Mouse (Mus musculus) large intestine, adult 2 months (tissue): Measurements from ENCODE around the gene Stum. TPM values are rescaled to one million over a fixed set of nuclear protein-coding genes. Genes with fewer than 3 reads are reported as not detected.
A peak's percentile ranks its signal among the peaks of the same experiment; 100 is the strongest.

Experiments used
- DNase-seq: peaks from one replicate; pipeline ENCODE4 v3.0.0-alpha.2; 2012; ENCODE audit warnings: low read depth, low spot score
- WGBS: fragments of 180-500 bp; shearing (Covaris S2); methylation state at CpG from one replicate; pipeline ENCODE4 v1.1.7; 2018; 5-methylcytosine and 5-hydroxymethylcytosine counted together
- polyA plus RNA-seq: library from polyadenylated mRNA; depleted of rRNA; stranded (reverse); fragments of >200 nt; gene quantifications from 2 replicates; pipeline ENCODE4 v1.2.3, GENCODE M21; 2012

Gene Stum
- polyA plus RNA-seq, 1 experiment: 6.3 TPM

DNA sequence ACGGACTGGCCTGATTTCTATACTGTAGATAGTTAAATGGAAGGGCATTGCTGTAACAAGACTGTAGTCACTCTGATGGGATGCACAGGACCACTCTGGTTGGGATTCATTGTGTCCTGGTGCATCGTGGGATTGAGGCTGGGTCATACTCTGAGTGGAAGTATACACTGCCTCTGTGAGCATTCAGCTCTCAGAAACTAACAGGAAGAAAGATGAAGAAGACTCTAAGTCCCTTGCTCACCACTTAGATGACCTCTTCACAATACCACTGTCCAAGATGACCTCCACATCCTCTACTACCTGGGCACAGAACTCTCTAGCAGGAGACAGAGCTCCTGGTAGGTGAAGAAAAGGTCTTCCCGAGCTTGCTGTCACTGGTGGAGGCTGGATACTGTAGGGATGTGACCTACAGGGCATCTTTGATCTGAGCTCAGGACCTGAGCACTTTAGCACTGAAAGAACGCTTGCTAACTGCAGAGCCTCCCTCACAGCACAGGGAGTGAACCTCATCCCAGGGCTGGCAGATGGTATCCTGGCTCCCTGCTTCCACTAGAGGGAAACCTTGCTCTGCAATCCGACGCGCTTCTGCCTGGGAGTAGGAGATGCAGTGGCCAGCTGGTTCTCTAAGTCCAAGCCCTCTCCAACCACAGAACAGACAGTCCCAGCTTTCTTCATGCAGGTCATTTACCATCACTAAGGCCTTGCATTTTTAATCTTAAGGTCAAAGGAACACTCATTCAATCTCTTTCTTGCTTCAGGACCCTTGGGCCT, 49.3 kb downstream of the Stum start:
- 18% methylated on average over 7 of the region's 7 CpGs for WGBS
- peak; percentile 58 for DNase-seq

DNA sequence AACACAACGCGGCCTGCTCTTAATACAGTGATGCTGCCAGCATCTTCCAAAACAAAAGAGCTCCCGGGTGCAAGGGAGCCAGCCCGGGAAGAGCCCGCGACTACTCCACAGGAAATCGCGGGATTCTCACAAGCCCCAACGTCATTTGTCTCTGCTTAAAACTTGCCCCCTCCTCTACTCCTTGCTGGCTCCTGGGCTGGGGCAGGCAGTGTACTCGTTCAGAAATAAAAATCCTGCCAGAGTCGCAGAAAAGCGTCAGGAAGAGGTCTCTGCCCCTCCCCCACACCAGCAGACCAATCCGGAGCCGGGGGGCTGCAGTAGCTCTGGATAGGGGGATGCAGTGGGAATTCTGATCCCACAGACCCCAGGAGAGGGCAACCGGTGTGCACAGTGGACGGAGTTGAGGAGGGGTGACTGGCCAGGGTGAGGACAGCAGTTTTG, 50.2 kb downstream of the Stum start:
- DNase-seq: no peak
- WGBS: 7% methylated on average over 16 of the region's 16 CpGs

DNA sequence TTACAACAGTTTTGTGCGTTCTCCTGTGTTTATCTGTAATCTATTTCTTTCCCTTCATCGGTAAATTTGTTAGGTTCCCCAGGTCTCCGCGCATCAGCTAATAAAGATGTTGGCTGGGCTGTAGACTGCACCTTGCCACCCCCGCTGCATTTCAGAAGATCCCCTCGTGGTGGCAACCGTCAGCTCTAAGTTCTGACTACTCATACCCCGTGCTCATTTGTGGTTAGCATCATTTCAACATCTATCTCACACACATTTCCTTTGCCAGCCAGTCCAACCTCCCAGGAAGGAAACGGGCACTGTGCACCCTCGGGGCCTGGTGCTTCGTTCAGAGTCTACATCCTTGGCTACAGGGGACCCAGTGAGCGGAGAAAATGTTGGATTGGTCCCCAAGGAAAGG, 51.5 kb downstream of the Stum start:
- no peak for DNase-seq
- WGBS: 62% methylated on average over 12 of the region's 12 CpGs

DNA sequence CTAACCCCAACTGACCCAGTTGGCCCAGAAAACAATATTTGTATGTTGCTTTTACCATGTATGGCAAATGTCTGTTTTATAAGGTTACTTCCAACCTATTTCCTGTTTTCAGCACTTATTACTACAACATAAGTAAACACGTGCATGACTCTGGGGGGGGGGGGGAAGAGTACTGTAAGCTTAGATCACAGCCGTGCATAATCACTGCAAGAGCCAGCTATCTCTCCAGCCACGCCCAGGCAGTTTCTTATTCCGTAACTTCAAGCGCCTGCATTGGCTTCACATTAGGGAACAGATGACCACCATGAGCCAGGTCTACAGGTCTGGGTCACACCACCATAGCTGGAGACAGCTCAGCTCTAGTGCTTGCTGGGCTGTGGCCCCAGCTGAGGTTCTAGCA, 53.5 kb downstream of the Stum start:
- no peak for DNase-seq
- WGBS: 20% methylated on average over 5 of the region's 5 CpGs

DNA sequence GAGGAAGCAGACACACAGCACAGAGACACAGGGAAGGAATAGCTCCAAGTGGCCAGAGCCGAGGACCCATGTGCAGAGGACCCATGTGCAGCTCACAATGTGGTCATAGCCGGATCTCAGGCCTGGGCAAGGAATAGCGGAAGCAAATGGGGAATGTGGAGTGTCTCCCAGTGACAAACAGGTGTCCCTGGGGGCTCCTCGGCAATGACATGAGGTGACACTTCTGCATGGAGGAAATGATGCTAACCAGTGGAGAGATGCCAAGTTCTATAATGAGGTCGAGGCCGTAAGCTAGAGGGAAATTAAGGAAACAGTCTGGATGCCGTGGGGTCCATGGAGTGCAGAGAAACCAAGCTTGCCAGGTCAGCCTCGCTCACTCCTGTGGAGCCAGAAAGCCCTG, 54.4 kb downstream of the Stum start:
- DNase-seq: no peak
- 60% methylated on average over 8 of the region's 8 CpGs for WGBS

DNA sequence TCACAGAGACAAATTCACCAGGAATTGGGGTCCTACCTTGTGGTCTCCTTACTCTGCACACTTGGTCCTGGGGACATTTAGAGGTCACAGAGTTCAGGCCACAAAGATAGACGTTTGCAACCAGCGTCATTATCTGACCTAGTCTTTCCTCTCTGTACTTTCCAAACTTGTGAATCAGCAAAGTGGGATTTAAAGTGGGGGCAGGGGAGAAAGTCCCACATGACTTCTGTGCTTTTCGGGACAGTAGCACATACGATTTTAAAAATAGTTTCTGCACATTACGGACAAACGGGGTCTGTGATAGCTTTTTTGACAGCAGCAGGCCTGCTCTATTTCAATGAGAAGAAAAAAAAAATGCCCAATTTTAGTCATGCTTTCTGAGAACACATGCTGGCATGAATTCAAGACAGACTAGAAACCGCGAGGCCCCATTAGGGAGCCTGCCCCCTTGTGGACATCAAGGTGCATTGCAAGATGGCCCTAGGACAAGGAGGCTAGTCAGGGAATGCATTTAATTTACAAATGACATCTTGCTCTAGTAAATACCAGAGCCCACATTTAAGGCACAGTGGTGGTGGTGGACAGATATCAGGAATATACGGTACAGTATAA, 55.1 kb downstream of the Stum start:
- no peak for DNase-seq
- 21% methylated on average over 9 of the region's 9 CpGs for WGBS

DNA sequence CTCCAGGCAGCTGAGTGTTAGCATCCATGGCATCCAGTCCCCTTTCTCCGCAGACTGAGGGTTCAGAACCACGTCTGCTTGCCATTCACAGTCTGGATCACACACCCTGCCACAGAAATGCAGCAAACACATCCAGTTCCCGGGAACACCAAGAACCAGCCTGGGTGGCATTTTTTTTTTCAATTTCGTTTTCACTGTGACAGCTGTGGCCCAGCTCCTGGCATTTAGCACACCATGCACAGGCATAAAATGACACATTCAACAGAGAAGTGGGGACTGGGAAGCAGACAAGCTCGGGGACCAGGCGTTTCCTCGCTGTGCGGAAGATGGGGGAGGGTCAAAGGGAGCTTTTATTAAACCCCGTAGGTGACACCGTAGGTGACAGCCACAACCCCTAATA, 55.6 kb downstream of the Stum start:
- 54% methylated on average over 10 of the region's 10 CpGs for WGBS
- DNase-seq: no peak

DNA sequence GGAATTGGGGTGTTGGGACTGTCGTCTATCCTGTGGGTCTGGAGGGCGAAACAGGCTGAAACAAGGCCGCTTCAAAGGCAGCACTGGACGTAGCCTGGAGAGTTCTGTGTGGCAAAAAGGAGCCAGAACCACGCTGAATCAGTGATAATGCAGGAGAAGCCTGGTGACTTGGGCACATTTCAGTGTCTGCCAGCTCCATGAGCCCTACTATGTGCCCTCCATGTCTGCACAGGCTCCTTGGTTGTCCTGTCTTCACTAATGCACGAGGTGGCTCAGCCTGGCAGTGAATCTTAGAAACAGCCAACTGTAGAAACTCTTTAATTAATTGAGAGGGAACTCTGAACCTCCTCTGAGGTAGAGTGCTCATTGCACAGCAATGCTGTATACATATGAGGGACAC, 56.9 kb downstream of the Stum start:
- WGBS: 83% methylated on average over 6 of the region's 6 CpGs
- DNase-seq: no peak

DNA sequence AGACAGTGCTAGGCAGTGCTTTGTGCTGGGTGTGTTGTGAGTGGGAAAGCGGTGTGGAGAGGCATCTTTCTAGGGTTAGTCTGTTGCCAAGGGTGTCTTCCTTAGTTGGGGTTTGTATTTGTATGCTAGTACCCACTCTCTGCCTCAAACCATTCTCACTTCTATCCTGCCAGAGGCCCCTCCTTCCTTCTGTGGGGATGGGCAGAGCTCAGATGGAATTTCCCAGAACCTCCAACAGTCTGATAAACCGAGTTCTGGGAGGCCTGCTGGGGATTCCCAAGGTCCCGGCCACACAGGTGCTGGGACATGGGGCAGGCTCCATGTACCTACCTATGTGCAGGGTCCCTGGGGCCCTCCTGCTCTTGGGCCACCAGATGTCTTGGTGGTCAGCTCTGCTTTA, 59.4 kb downstream of the Stum start:
- DNase-seq: no peak
- 81% methylated on average over 3 of the region's 3 CpGs for WGBS

DNA sequence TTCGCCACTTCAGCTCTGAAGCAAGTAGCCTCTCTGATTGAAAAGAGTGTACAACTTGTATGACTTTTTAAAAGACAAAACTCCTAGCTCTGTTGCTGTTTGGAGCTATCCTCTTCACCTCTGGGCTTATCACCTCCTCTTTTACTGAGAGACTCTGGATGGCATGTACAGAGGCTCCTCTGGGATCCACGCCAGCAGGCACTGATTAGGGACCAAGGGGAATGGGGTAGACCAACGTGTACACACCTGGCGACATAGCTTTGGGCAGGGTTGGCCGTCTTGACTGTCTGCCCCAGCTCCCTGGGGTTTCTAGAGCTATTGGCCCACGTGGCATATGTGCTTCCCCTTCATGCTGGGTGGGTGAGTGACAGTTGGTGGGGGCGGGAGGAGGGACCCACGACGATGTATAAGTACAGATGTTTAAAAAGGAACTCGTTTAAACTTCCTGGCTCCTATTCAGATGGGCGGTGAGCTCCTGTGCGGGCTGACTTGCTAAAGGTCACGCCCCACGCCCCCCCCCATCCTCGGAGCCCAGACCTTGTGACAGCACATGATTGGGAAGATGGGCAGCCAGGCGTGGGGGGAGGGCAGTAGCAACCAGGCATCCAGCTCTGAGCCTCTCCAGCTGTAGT, 60.2 kb downstream of the Stum start:
- no peak for DNase-seq
- WGBS: 28% methylated on average over 16 of the region's 16 CpGs

DNA sequence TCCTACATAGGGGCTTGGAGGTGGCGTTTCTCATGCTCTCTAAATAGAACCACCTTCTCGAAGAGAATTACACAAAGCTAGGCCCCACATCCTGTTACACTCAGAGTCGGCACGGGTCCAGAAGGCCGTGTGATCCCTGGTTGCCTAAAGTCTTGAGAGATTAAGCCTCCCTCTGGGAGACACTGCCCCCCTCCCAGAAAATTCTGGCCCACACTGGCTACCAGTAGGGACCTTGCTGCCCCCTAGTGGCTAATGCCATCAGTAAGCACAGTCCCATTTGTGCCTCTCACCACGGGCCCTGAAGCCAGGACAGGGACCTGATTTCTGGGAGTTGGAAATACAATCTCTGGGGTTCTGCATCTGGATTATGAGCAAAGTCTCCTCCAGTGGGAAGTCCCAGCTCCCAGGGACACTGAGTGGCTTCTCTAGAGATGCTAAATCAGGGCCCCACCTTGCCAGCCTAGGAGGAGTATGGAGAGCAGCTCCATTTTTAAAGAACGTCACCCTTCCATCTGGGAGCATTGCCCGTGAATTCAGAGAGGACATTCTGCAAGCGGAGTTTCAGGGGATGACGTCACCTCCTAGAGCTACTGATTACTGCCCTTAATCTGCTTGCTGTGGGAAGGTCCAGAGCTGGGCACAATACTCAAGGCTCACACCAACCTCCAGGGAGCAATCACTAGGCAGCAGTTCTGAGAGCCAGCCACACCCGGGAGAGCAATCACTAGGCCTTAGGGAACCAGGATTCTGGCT, 61.1 kb downstream of the Stum start:
- 29% methylated on average over 11 of the region's 11 CpGs for WGBS
- no peak for DNase-seq

DNA sequence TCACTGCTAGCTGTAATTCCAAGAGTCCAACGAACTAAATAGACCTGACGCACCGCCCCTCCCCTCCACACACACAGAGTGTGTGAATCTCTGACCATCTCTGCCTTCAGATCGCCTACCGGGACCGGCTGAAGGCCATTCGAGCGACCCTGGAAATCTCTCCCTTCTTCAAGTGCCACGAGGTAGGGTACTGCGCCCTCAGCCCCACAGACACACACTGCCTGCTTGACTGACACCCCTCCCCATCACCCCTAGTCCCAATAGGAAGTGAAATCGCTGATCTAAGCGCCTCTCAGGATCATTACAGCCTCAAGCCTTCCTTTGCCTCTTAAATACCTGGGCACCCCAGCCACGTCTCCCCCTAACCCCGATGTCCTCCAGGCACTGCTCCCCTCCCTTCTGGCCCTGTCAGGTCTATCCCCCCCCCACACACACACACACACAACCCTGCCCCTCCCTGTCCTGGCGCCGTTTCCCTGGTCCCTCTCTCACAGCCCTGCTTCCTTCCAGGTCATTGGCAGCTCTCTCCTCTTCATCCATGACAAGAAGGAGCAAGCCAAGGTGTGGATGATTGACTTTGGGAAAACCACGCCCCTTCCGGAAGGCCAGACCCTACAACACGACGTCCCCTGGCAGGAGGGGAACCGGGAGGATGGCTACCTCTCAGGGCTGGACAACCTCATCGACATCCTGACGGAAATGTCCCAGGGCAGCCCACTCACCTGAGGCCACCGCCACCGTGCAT, 62.0 kb downstream of the Stum start:
- WGBS: 78% methylated on average over 25 of the region's 25 CpGs
- DNase-seq: no peak

DNA sequence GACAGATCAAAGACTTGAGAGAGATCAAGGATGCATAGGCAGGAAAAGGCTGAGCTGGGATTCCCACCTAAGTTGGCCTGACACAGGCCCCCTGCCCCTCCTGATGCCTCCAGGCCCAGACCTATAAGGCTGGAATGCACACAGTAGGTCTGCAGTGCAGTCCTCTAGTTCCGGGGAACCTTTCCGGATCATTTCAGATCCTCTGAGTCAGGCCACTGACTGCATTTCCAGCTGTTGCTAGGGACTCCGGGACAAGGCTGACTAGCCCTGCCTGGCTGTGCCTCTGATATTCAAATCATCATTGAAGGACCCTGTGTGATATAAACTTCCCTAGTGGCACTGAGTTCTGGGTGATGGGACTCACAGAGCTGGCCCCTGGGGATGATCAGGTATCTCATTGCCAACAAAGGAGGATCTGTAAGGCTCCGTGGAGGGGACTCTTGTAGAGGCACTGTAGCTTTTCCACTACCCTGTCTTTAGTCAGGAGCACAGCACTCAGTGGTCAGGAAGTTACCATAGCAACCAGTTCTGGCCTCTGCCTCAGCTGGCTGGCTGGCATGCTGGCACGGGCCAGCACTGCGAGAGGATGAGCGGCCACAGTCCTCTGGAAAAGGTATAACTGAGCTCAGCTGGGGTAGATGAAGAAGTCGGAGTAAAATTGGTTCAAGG, 62.7 kb downstream of the Stum start:
- no peak for DNase-seq
- 76% methylated on average over 8 of the region's 8 CpGs for WGBS

DNA sequence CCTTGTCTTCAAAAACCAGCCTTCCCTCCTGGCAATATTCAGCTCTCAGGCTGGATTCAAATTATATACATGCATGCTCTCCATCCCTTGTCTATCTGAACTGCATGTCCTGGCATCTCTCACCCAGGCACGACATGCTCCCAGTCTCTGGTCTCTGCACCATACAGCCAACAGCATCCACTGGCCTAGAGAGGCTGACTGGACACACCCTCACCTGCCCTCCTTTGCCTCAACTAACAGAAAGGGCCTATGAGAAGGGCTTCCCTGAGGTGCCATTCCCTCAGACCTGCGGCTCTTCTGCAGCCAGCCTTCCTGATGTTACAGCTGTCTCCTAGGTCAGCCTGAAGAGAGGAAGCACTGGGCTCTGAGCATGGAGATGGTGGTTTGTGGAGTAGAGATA, 64.2 kb downstream of the Stum start:
- 88% methylated on average over 2 of the region's 2 CpGs for WGBS
- no peak for DNase-seq

DNA sequence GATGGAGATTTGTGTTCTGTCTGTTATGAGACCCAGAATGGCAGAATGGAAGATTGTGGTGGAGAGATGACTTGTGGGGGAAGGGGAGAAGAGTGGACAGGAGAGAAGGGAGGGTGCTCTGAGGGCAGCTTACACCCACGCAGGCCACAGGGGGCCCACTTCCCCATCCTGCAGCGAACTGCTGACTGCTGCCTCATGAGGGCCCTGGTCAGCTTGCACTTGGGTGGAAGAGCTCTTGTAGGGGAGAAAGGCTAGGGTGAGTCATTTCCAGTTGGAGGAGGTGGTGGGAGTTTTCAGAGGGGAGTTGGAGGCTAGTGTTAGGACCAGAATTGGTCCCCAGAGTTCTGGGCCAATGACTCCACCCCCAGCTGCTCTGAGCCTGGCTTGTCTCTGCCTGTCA, 66.2 kb downstream of the Stum start:
- no peak for DNase-seq
- 69% methylated on average over 2 of the region's 2 CpGs for WGBS

DNA sequence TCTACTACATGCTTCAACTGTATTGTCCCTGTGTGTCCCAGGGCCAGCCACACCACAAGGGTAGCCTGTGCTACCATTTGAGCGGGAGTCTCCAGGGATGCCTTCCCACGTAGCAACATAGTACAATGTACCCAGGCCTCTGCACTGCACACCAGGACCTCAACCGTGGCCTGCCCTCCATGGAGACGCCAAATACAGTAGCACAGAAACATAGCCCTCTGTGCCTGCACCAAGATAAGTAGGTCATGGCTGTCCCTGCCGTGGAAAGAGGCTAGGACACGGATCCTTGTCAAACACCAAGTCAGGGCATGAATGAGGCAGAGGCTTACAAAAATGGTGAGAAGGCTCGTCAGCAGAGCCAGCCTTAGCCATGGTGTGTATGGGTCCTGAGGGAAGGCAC, 67.5 kb downstream of the Stum start:
- 90% methylated on average over 7 of the region's 7 CpGs for WGBS
- DNase-seq: no peak

DNA sequence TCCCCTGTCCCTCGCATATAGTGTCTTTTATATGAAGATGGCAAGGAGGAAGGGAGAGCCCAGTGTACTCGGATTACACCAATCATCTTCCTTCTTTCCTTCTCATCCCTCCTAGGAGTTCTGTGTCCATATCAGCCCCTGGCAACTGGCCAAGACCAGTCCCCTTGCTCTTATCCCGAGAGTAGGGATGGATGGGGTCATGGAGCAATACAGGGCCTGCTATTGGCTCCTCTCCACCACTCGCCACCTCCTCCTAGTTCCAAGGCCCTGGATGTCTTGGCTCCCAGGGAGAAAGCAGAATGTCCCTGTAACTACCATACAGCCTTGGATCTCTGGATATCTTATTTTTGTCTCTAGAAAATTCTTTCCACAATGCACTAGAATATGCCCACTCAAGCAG, 68.2 kb downstream of the Stum start:
- WGBS: 61% methylated on average over 4 of the region's 4 CpGs
- no peak for DNase-seq

DNA sequence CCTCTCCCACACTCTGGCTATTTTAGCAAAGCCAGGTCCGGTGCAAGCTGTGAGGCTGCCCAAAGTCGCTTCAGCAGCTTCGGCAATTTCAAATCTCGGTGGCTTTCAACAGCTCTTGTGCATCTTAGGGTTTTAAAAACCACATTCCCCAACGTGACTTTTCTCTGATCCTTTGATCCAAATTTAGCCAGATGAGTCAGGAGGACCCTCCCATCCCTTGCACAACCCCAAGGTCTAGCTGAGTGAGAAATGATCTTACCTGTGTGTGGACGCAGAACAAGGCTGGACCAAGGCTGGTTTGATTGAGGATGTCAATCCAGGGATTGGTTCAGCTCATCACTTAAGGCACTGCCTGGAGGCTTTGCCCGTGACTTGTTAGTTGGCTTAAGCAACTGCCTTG, 73.0 kb downstream of the Stum start:
- 75% methylated on average over 7 of the region's 7 CpGs for WGBS
- no peak for DNase-seq

DNA sequence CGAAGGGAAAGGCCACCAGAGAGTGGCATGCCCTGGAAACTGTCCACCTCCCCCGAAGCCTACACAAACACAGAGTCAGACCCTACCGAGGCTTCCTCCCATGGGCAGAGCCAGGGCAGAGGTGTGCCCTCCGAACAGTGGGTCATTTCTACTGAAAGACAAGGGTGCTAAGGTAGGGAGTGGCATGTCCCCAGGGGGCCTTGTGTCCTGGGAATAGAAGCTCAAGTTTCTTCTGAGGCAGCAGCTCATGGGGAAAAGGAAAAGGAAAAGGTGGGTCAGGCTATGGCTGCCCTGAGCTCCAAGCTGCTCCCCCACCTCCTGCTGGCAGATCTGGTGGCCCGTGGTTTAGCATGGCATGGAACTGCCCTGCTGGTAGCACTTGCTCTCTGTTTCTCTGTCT, 73.5 kb downstream of the Stum start:
- 72% methylated on average over 5 of the region's 5 CpGs for WGBS
- DNase-seq: no peak
